Mouse (Mus musculus) cerebellum, postnatal 10 days (tissue): ENCODE measurements around the gene Mfn2.
"Not testable (repeated sequence)": the region's sequence is repeated elsewhere in the genome, so short reads cannot be mapped to it uniquely, and the experiment has no call there.

Experiments used
- DNase-seq, 2 experiments: peaks; one replicate each; pipeline ENCODE4 v3.0.0; 2021; ENCODE audit warnings: mixed read lengths in 2 of 2

Gene Mfn2

GRCm38 (mm10) chr4:147866793-147867192, 37.7 kb downstream of the Mfn2 start:
- not testable (repeated sequence) for DNase-seq

GRCm38 (mm10) chr4:147866056-147866455, 38.4 kb downstream of the Mfn2 start:
- DNase-seq: peak in 1 of 2 experiments; percentile 29

GRCm38 (mm10) chr4:147865651-147866050, 38.9 kb downstream of the Mfn2 start:
- DNase-seq: no peak

GRCm38 (mm10) chr4:147862051-147862450, 42.5 kb downstream of the Mfn2 start:
- DNase-seq: no peak

GRCm38 (mm10) chr4:147850776-147851175, 53.7 kb downstream of the Mfn2 start:
- DNase-seq: no peak

GRCm38 (mm10) chr4:147848584-147848991, 55.9 kb downstream of the Mfn2 start:
- DNase-seq: no peak

DNA sequence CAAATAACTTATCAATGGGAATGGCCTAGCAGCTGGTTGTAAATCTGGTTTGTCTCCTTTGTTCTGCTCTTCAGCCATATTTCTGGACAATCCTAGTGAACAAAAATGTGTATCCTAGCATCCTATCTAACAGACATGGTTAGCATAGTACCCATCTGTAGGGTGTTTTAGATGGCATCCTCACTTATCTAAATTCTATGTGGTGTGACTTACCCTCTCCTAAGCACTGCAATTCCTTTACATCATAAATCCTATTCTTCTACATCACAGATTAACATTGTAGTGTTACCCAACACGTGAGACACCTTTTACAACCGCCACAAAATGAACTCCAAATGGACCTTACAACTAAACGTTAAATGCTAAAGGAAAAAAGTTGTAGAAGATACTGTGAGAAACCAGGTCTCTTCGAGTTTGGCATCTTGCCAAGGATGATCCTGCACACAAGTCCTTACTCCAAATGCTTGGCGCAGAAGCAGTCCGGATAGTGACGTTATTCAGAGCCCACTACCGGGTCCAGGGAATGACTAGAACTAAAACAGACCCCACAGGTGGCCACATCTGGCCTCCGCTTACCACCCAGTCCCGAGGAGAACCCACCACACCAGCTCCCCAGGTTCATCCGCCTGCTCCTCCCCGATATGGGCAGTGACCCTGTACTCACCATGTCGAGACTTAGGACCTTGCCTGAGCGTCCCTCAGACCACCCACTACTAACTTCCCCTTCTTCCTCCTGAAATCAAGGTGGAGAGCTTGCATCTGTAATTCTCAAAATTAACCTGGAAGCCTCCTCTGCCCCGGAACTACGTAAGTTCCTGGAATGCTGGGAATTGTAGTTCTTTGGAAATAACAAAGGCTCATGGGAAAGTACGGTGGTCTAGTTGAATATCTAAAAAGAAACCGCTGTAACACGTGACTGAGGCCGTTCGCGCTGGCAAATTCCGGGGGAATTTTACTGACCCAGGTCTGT, 56.6 kb downstream of the Mfn2 start, which contains the start of gene Zfp933:
Gene Zfp933 (minus strand): TSS at position 753 of the 970 bp plus-strand sequence.
- DNase-seq: peak; percentile 71 to 84

DNA sequence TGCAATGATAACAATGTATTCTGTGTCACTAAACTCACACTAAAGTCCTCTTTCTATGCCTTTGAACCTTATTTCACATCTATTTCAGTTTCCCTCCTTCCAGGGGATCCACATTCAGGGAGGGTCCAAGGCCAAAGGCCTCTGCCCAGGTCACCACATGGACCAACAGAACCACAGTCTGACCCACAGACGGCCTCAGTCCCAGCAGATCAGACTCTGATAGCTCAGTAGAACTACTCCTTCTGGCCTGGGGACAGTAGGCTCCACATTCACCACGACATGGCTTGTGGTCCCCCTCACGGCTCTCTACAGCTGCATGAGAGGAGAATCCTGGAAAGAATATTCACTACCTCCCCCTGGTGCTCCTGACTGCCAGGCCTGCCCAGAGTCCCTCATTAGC, 61.6 kb downstream of the Mfn2 start:
- no peak for DNase-seq

DNA sequence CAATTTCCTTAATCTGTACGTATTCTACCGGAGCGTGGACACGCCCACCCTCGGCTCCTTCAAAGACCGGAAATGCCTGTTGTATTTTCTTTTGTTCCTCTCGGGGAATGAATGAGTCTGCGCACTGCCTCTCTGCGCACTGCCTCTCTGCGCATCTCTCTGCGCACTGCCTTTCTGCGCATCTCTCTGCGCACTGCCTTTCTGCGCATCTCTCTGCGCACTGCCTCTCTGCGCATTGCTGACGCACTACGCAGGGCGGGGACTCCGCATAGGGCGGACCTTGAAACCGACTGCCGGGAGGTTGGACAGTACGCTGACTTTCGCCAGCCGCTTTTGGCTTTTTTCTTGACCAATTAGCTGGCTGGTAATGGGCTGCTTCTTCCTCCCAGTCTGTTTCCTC, 65.2 kb downstream of the Mfn2 start:
- DNase-seq: peak in 1 of 2 experiments; percentile 5

DNA sequence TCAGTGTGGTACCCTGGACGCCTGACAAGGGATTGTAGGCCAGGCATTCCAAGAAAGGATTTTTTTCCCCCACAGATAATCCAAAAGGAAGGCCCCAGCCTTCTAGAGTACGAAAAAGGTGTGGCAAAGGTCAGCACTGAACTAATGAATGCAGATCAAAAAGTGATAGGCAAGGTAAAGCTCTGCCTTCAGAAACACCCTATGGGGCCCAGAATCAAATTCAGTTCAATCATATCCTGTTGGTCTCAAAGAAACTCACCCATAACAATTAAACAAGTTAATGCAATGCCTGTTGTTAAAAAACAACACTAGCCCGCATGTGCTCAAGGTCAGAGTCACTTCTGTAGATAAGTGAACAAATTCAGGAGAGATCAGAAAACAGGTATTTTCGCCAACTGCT, 80.1 kb downstream of the Mfn2 start:
- DNase-seq: no peak
